Mouse (Mus musculus): Measurements from ENCODE around the gene Gm49396.

DNA sequence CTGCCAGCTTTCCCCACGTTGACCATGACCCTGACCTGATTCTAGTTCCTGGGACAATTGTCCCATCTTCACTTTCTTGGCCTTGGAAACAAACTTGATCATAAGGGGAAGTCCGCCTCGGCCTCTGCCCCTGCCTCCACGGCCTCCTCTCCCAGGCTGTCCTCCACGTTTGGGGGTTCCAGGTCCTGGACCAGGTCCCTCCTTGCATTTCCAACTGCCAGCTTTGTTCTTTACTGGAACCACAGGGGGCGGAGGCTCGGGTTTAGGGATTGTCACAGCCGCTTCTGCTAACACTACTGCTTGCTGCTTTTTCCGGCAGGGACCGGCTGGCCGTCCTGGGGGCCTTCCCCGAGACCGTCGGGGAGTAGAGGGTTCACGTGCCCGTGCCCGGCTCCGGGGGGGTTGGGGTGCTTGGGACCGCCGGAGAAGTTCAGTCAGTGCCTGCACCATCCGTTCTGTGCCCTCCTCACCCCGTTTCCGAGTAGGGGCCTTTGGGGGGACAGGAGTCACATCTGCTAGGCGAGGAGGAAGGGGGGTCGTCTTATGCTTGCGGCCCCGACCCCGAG, 23.4 kb downstream of the Gm49396 start:
- no peak for TF ChIP-seq E2F4 (IDR thresholded peaks at IDR 0.05; ENCODE audit: insufficient read depth)
- no peak for TF ChIP-seq CEBPB (IDR thresholded peaks at IDR 0.05; ENCODE audit: insufficient read depth, poor library complexity, severe bottlenecking)
- no peak for TF ChIP-seq REST (IDR thresholded peaks at IDR 0.05; ENCODE audit: insufficient read depth, insufficient read length)
- no peak for TF ChIP-seq POLR2A (IDR thresholded peaks at IDR 0.05; ENCODE audit: insufficient read length, low read depth)
- no peak for TF ChIP-seq USF1 (IDR thresholded peaks at IDR 0.05; ENCODE audit: low read depth)
- TF ChIP-seq POLR2AphosphoS2 (IDR thresholded peaks at IDR 0.05; ENCODE audit: insufficient read length, low read depth) = no peak
